Mouse (Mus musculus) gastrocnemius, postnatal 14 days (tissue): Measurements from ENCODE around the gene Plekha4. TPM values are rescaled to one million over a fixed set of nuclear protein-coding genes. Genes with fewer than 3 reads are reported as not detected.
"Not testable (repeated sequence)": the region's sequence is repeated elsewhere in the genome, so short reads cannot be mapped to it uniquely, and the experiment has no call there.

Source experiments
- DNase-seq: peaks from one replicate; pipeline ENCODE4 v3.0.0; 2021; ENCODE audit warnings: mixed read lengths
- intact Hi-C: fragments of 180-260 bp; cut with DNase I; formaldehyde crosslinking; loops from one replicate; pipeline ENCODE4 v1.15.1; 2025; ENCODE audit warnings: low total_unique reads
- long read RNA-seq, 2 experiments: library from polyadenylated mRNA; stranded (forward); transcript quantifications; one replicate each; pipeline ENCODE4 v2.0.0; 2021
- total RNA-seq, 2 experiments: library from RNA; stranded (reverse); gene quantifications; 2 replicates each; pipeline ENCODE4 v1.2.3; 2021

The Plekha4 gene
- total RNA-seq = 10 to 100 TPM in 1 of 2 experiments, 1 to 10 TPM in 1; 6.8 to 14.8 TPM
- long read RNA-seq, experiment 1, partial matches to known transcripts = 0 of 1 reads
- long read RNA-seq, experiment 1, other reads (novel, unspliced or antisense) = 1 of 1 reads
- long read RNA-seq, experiment 2, partial matches to known transcripts = 1 of 4 reads
- long read RNA-seq, experiment 2, other reads (novel, unspliced or antisense) = 2 of 4 reads

DNA sequence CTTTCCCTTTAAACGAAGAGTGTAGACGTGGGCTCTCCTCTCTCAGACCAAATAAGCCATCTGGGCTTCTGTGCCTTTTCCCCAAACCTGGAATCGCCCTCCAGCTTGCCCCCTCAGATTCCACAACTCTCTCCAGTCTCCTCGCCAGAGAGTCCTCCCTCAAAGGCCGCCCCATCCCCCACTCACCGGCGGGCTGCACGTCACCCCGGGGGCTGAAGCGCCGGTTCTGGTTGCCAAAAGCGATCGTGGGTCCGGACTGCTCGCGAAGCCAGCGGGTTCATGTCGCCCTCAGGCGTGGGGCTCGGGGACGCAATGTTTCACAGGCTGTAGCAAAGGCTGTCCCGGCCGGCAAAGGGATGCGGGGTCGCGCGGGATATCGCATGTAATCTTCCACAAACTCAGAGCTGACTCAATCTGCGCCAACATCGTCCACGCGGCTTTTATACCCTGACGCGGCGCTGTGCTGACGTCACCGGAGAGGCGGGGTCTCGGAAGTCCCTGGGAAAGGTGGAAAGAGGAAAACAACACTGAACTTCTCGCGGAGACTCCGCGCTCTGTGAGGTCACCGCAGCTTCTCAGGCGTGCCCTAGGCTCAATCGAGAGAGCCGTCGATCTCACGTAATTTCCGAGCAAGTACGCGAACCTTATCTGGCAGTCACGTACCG lies at the start of gene Plekha4, which contains the start of gene Ppp1r15a:
Gene Plekha4, plus strand, starts transcription at position 522 of the 665 bp plus-strand sequence.
Gene Ppp1r15a, minus strand, starts transcription at position 460 of the 665 bp plus-strand sequence.
- intact Hi-C loops = no loop called here
- peak; percentile 93 for DNase-seq

DNA sequence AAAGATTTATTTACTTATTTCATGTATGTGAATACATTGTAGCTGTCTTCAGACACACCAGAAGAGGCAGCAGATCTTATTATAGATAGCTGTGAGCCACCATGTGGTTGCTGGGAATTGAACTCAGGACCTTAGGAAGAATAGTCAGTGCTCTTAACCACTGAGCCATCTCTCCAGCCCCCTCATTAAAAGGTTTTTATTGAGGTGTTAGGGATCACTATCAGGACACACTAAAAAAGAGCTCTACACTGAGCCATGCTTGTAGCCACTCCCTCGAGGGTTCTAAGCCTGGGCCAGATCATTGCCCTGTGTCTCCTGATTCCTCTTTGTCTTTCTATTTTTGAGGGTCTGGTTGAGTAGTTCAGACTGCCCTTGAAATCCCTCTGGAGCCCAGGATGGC lies 49.7 kb upstream of the Plekha4 start:
- intact Hi-C loops = loop anchor here (5.0 kb wide), 1 partner anchor 86 kb away; no protein-coding TSS in a partner anchor
- DNase-seq = no peak

GRCm38 (mm10) chr7:45477003-45477402 lies 49.1 kb upstream of the Plekha4 start:
- DNase-seq = peak; percentile 51
- intact Hi-C loops = loop anchor here (5.0 kb wide), 1 partner anchor 85 kb away; no protein-coding TSS in a partner anchor

- DNase-seq = no peak
- intact Hi-C loops = loop anchor here (5.0 kb wide), 1 partner anchor 84 kb away; no protein-coding TSS in a partner anchor
Observed at GRCm38 (mm10) chr7:45478774-45479173, 47.4 kb upstream of the Plekha4 start.

DNA sequence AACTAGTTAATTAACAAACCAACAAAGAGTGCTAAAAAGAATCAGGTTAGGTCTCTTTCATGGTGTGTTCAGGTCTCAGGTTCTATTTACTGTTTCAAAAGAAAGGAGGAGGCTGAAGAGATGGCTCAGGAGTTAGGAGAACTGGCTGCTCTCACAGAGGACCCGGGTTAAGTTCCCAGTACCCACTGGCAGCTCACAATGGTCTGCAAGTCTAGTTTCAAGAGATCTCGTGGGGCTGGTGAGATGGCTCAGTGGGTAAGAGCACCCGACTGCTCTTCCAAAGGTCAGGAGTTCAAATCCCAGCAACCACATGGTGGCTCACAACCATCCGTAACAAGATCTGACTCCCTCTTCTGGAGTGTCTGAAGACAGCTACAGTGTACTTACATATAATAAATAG lies 45.8 kb upstream of the Plekha4 start:
- intact Hi-C loops, DNase-seq: not testable (repeated sequence)

DNA sequence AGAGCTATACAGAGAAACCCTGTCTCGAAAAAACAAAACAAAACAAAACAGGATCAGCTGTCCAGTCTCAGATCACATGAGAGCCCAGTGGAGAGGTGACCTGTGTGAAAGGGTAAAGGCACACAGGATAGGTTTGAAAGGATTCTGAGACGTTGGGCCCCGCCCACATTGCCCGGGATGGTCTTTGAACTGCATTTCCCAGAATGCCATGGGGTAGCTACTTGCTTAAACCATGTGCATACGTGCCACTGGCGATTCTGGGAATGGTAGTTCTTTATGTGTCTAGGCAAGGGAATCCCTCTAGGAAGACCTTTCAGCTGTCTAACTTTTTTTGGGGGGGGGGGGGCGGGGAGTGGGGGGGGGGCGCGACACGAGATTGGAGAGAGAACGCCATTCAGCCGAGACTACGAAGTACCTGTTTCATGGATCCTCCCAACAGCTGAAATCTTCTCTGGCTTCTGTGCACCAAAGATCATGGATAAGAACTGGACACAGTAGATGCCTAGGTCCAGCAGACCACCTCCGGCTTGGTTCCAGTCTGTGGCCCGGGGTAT lies 44.7 kb upstream of the Plekha4 start, which contains the start of gene Tulp2:
Gene Tulp2, plus strand, starts transcription at position 504 of the 554 bp plus-strand sequence.
- intact Hi-C loops = no loop called here
- peak; percentile 49 for DNase-seq

- DNase-seq = no peak
- intact Hi-C loops = no loop called here
Observed at GRCm38 (mm10) chr7:45482166-45482565, 44.0 kb upstream of the Plekha4 start.

- DNase-seq, intact Hi-C loops: not testable (repeated sequence)
Observed at GRCm38 (mm10) chr7:45484985-45485384, 41.1 kb upstream of the Plekha4 start.

GRCm38 (mm10) chr7:45486158-45486557 lies 40.0 kb upstream of the Plekha4 start:
- DNase-seq = no peak
- intact Hi-C loops = no loop called here

DNA sequence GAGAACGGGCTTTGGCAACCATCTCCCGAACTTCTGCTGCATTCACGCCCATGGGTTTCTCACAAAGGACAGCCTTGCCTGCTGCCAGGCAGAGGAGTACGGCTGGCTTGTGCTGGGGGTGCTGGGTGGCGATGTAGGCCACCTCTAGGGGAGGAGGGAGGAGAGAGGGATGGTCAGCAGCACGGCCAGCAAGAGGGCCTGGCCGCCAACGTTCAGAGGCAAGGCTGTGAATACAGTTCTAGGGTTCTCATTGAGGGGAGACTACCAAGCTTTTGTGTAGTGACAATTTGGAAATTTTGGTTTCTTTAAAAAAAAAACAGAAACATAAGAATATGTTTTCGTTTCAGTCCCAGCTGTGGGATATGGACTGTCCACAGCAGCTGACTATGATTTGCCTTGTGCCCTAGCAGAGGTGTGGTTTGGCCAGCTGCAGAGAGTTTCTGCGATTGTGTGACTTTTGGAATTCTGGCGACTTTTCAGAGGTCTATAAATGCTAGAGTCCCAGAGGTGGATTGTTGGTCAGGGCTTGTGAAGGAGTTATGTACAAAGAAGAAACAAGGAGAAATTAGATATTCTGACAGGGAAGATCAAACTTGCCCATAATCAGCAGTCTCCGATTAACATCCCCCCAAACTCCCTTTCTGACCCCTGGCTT lies 39.2 kb upstream of the Plekha4 start, which contains the start of gene Gm45808:
Gene Gm45808, minus strand, starts transcription at position 51 of the 655 bp plus-strand sequence.
- intact Hi-C loops = no loop called here

GRCm38 (mm10) chr7:45487861-45488292 lies 38.3 kb upstream of the Plekha4 start:
- intact Hi-C loops = no loop called here
- DNase-seq = no peak

More for the DNA sequence above, 39.2 kb upstream of the Plekha4 start, which contains the start of gene Gm45808:
- no peak for DNase-seq

DNA sequence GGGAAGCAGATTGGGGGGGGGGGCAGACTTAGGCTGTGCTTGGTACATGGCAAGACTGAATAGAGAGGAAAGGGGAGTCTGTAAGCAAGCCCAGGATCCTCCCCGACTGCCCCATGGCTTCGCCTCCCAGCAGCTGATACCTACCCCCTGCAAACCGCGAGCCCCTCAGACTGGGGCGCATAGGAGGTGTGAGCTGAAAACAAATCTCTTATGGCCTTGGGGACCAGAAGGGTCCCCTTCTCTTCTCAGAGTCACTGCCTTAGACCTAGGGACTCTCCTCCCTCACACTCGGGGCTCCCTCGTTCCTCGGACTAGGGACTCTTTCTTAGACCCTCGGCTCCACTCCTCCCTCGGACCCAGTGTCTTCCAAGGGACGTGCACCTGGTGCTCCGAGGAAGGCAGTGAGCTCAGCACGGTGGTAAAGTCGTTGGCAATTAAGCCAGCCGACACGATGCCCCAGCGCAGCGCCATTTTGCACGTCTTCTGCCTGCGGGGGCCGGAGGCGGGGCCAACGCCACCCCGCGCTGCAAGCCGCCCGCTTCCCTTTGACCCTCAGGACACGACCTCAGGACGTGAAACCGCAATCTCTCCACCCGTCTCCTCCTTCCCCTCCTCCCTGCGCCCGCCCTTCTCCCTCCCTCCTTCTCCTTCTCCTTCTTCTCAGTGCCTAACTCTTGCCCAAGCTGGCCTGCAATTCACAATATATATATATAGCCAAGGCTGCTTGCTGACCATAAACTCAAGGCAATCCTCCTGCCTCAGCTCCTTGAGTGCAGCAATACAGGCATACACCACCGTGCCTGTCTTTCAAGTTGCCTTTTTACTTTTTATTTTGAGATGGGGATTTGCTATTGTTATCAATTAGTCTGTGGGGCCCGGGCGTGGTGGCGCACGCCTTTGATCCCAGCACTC lies 37.6 kb upstream of the Plekha4 start, which contains the start of gene Dhdh:
Gene Dhdh, minus strand, starts transcription at position 513 of the 912 bp plus-strand sequence.
- intact Hi-C loops = no loop called here
- DNase-seq = peak; percentile 81

DNA sequence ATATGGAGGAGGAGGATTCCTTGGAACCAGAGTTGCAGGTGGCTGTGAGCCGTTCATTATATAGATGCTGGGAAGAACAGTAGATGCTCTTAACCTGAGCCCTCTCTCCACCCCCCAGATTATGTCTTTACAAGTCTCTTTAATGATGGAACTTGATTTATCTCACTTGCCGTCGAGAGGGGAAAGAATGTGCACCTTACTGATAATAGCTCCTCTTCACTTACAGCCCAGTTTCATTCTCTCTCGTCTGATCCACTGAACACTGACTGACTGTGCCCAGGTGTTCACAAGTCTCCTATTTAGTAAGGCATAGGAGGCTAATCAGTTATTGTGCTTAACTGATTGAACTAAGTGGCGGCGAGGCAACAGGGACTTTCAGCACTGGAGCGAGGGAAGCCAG lies 36.6 kb upstream of the Plekha4 start:
- intact Hi-C loops = no loop called here
- no peak for DNase-seq

DNA sequence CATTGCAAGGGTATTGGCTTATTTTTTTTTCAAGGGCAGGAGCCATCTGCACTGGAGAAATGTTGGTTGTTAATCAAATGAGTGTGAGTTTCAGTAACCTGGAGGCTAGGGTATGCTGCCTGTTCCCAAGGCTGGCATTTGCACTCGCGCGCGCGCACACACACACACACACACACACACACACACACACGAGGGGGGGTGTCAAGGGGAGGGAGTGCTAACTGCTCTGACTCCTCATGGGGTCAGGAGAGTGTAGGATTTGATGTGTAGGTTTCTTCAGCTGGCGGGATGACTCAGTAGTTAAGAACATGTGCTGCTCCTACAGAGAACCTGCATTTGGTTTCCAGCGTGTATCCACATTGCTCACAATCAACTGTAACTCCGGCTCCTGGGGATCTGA lies 35.3 kb upstream of the Plekha4 start:
- no peak for DNase-seq
- intact Hi-C loops = no loop called here

GRCm38 (mm10) chr7:45491264-45491663 lies 34.9 kb upstream of the Plekha4 start:
- no peak for DNase-seq
- intact Hi-C loops = no loop called here

GRCm38 (mm10) chr7:45492225-45492844 lies 33.8 kb upstream of the Plekha4 start:
- intact Hi-C loops = no loop called here

DNA sequence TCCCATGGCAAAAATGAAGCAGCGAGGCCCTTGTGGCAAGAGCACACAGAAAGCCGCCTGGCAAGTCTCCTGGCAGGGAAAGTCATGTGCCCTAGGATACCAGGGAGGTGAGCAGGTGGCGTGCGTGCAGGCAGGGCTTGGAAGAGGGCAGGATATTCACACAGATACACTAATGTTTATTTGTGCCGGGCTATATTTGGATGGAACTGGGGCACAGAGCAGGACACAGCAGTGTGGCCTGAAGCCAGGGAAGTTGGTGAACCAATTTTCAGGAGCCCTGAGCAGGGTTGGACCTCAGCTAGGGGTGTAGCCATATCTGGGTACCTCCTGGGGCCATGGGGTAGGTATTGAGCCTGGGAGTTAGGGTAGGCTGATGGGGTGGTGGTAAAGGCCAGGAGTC lies 33.2 kb upstream of the Plekha4 start:
- DNase-seq = peak; percentile 47
- intact Hi-C loops = no loop called here

More at GRCm38 (mm10) chr7:45492225-45492844, 33.8 kb upstream of the Plekha4 start:
- no peak for DNase-seq

- intact Hi-C loops = no loop called here
- DNase-seq = no peak
Observed at GRCm38 (mm10) chr7:45494548-45494947, 31.6 kb upstream of the Plekha4 start.
